Mouse (Mus musculus) embryonic facial prominence, embryonic 13.5 days (tissue): Measurements from ENCODE around the gene Tbcel. TPM values are rescaled to one million over a fixed set of nuclear protein-coding genes. Genes with fewer than 3 reads are reported as not detected.

ENCODE experiments used
- ATAC-seq: fragments of 200-750 bp; cut with Nextera tagmentation; 2 replicates; pipeline ENCODE4 v1.8.0; 2017; ENCODE audit warnings: low read depth; ENCODE audit not compliant: insufficient number of reproducible peaks, insufficient read depth, low FRiP score, low TSS enrichment
- H3K27ac ChIP-seq: fragments of 300-500 bp; sonication (generic); 2 replicates; pipeline ENCODE4 v1.5.1; 2015; ENCODE audit warnings: moderate library complexity, mild to moderate bottlenecking, inconsistent platforms
- H3K27me3 ChIP-seq: fragments of 300-500 bp; sonication (generic); 2 replicates; pipeline ENCODE4 v1.6.1; 2015; ENCODE audit warnings: mild to moderate bottlenecking, inconsistent platforms
- H3K36me3 ChIP-seq: fragments of 300-500 bp; sonication (generic); 2 replicates; pipeline ENCODE4 v1.6.1; 2015; ENCODE audit warnings: mild to moderate bottlenecking, inconsistent platforms
- H3K4me1 ChIP-seq: fragments of 300-500 bp; sonication (generic); 2 replicates; pipeline ENCODE4 v1.6.1; 2015; ENCODE audit warnings: inconsistent platforms
- H3K4me2 ChIP-seq: fragments of 300-500 bp; sonication (generic); 2 replicates; pipeline ENCODE4 v1.6.1; 2015; ENCODE audit warnings: moderate library complexity, mild to moderate bottlenecking, inconsistent platforms
- H3K4me3 ChIP-seq: fragments of 300-500 bp; sonication (generic); 2 replicates; pipeline ENCODE4 v1.5.1; 2015; ENCODE audit warnings: mild to moderate bottlenecking, inconsistent platforms
- H3K9ac ChIP-seq: fragments of 300-500 bp; sonication (generic); 2 replicates; pipeline ENCODE4 v1.6.1; 2015; ENCODE audit warnings: mild to moderate bottlenecking, inconsistent platforms
- H3K9me3 ChIP-seq: fragments of 300-500 bp; sonication (generic); 2 replicates; pipeline ENCODE4 v1.6.1; 2016; ENCODE audit warnings: inconsistent platforms
- WGBS: fragments of 180-500 bp; shearing (Covaris S2); methylation state at CpG from one replicate; pipeline ENCODE4 v1.1.7; 2015; ENCODE audit warnings: mixed read lengths; 5-methylcytosine and 5-hydroxymethylcytosine counted together
- polyA plus RNA-seq: library from polyadenylated mRNA; unstranded; fragments of >200 nt; fragmentation: Nextera tagmentation; extraction: Ambion mirVana; gene quantifications from 2 replicates; pipeline ENCODE4 v1.2.1, GENCODE M21; 2015

Tbcel gene
- polyA plus RNA-seq, 1 experiment from 2014 or later = 4.9 TPM

GRCm38 (mm10) chr9:42432155-42432554 is 75.5 kb downstream of the Tbcel start:
- Histone ChIP-seq H3K4me3 (no peak overlapping the region), H3K4me1 (no peaks in the 10 kb centered on the region), H3K9ac (no peak overlapping the region), H3K27me3 (no peaks in the 10 kb centered on the region), H3K9me3 (no peaks in the 10 kb centered on the region), H3K36me3 (peaks cover 64% of the 10 kb centered on the region), H3K27ac (no peak overlapping the region), H3K4me2 (no peak overlapping the region)
- 92% methylated on average over 2 of the region's 2 CpGs for WGBS
- no peak for ATAC-seq

GRCm38 (mm10) chr9:42431606-42432005 is 76.0 kb downstream of the Tbcel start:
- H3K4me1 ChIP-seq = no peaks in the 10 kb centered on the region
- H3K27me3 ChIP-seq = no peaks in the 10 kb centered on the region
- H3K36me3 ChIP-seq = peaks cover 64% of the 10 kb centered on the region
- H3K4me2 ChIP-seq = no peak overlapping the region
- ATAC-seq = no peak
- H3K27ac ChIP-seq = no peak overlapping the region
- H3K9me3 ChIP-seq = no peaks in the 10 kb centered on the region
- no peak overlapping the region for H3K4me3 ChIP-seq
- 90% methylated on average over 2 of the region's 2 CpGs for WGBS
- H3K9ac ChIP-seq = no peak overlapping the region

- H3K27ac ChIP-seq = no peak overlapping the region
- no peak for ATAC-seq
- 72% methylated on average over 12 of the region's 12 CpGs for WGBS
- no peak overlapping the region for H3K4me2 ChIP-seq
- no peaks in the 10 kb centered on the region for H3K27me3 ChIP-seq
- no peaks in the 10 kb centered on the region for H3K4me1 ChIP-seq
- H3K36me3 ChIP-seq = peaks cover 52% of the 10 kb centered on the region
- H3K9me3 ChIP-seq = no peaks in the 10 kb centered on the region
- no peak overlapping the region for H3K4me3 ChIP-seq
- no peak overlapping the region for H3K9ac ChIP-seq
Observed at GRCm38 (mm10) chr9:42428060-42428924, 79.3 kb downstream of the Tbcel start.

- ATAC-seq = no peak
- Histone ChIP-seq H3K27ac (no peak overlapping the region), H3K9me3 (no peaks in the 10 kb centered on the region), H3K4me1 (no peaks in the 10 kb centered on the region), H3K9ac (no peak overlapping the region), H3K36me3 (peaks cover 49% of the 10 kb centered on the region), H3K4me2 (no peak overlapping the region), H3K27me3 (no peaks in the 10 kb centered on the region), H3K4me3 (no peak overlapping the region)
- 53% methylated on average over 10 of the region's 10 CpGs for WGBS
Observed at GRCm38 (mm10) chr9:42426661-42427358, 80.8 kb downstream of the Tbcel start.

- H3K4me2 ChIP-seq = no peak overlapping the region
- no peaks in the 10 kb centered on the region for H3K27me3 ChIP-seq
- peaks cover 38% of the 10 kb centered on the region for H3K36me3 ChIP-seq
- ATAC-seq = no peak
- no peaks in the 10 kb centered on the region for H3K9me3 ChIP-seq
- no peak overlapping the region for H3K4me3 ChIP-seq
- no peak overlapping the region for H3K27ac ChIP-seq
- no peaks in the 10 kb centered on the region for H3K4me1 ChIP-seq
- 74% methylated on average over 2 of the region's 2 CpGs for WGBS
- no peak overlapping the region for H3K9ac ChIP-seq
Observed at GRCm38 (mm10) chr9:42423649-42424048, 84.0 kb downstream of the Tbcel start.

GRCm38 (mm10) chr9:42419687-42420086 is 87.9 kb downstream of the Tbcel start:
- no peaks in the 10 kb centered on the region for H3K9me3 ChIP-seq
- WGBS = 78% methylated on average over 2 of the region's 2 CpGs

GRCm38 (mm10) chr9:42418786-42419185 is 88.8 kb downstream of the Tbcel start:
- no peak overlapping the region for H3K4me2 ChIP-seq
- ATAC-seq = no peak
- 85% methylated on average over 5 of the region's 5 CpGs for WGBS
- no peak overlapping the region for H3K9ac ChIP-seq
- H3K4me1 ChIP-seq = peaks cover 24% of the 10 kb centered on the region
- H3K27me3 ChIP-seq = no peaks in the 10 kb centered on the region
- H3K27ac ChIP-seq = no peak overlapping the region
- H3K36me3 ChIP-seq = peaks cover 29% of the 10 kb centered on the region
- no peaks in the 10 kb centered on the region for H3K9me3 ChIP-seq
- H3K4me3 ChIP-seq = no peak overlapping the region

More at GRCm38 (mm10) chr9:42419687-42420086, 87.9 kb downstream of the Tbcel start:
- Histone ChIP-seq H3K4me1 (peaks cover 16% of the 10 kb centered on the region), H3K9ac (no peak overlapping the region), H3K4me2 (no peak overlapping the region), H3K27me3 (no peaks in the 10 kb centered on the region), H3K36me3 (peaks cover 30% of the 10 kb centered on the region), H3K4me3 (no peak overlapping the region), H3K27ac (no peak overlapping the region)
- ATAC-seq = no peak

- WGBS = 79% methylated on average over 12 of the region's 12 CpGs
- ATAC-seq = no peak
Observed at GRCm38 (mm10) chr9:42417352-42417952, 90.2 kb downstream of the Tbcel start.

GRCm38 (mm10) chr9:42415184-42415583 is 92.4 kb downstream of the Tbcel start:
- H3K4me3 ChIP-seq = no peak overlapping the region
- H3K9me3 ChIP-seq = no peaks in the 10 kb centered on the region
- 0 out of 2 replicates have a peak overlapping the region, but pooled peaks have one; percentile 5 for H3K27ac ChIP-seq
- WGBS = 13% methylated on average over 1 of the region's 1 CpGs
- peaks cover 37% of the 10 kb centered on the region for H3K4me1 ChIP-seq
- no peak for ATAC-seq
- H3K9ac ChIP-seq = no peak overlapping the region
- H3K4me2 ChIP-seq = no peak overlapping the region
- 0 out of 2 replicates have a peak, but pooled peaks cover 15% of the 10 kb centered on the region for H3K36me3 ChIP-seq
- no peaks in the 10 kb centered on the region for H3K27me3 ChIP-seq

More at GRCm38 (mm10) chr9:42417352-42417952, 90.2 kb downstream of the Tbcel start:
- no peak overlapping the region for H3K4me2 ChIP-seq
- H3K4me3 ChIP-seq = no peak overlapping the region
- H3K4me1 ChIP-seq = peaks cover 37% of the 10 kb centered on the region
- no peaks in the 10 kb centered on the region for H3K9me3 ChIP-seq
- peaks cover 33% of the 10 kb centered on the region for H3K36me3 ChIP-seq
- no peaks in the 10 kb centered on the region for H3K27me3 ChIP-seq
- no peak overlapping the region for H3K9ac ChIP-seq
- no peak overlapping the region for H3K27ac ChIP-seq

GRCm38 (mm10) chr9:42413345-42413744 is 94.3 kb downstream of the Tbcel start:
- H3K4me3 ChIP-seq = no peak overlapping the region
- H3K27me3 ChIP-seq = no peaks in the 10 kb centered on the region
- 65% methylated on average over 12 of the region's 12 CpGs for WGBS
- H3K4me1 ChIP-seq = peaks cover 37% of the 10 kb centered on the region
- H3K27ac ChIP-seq = peak overlapping the region; percentile 88
- no peaks in the 10 kb centered on the region for H3K9me3 ChIP-seq
- ATAC-seq = no peak
- H3K36me3 ChIP-seq = 0 out of 2 replicates have a peak, but pooled peaks cover 15% of the 10 kb centered on the region
- H3K9ac ChIP-seq = no peak overlapping the region
- H3K4me2 ChIP-seq = peak overlapping the region; percentile 11; the same call in 1 of the 2 replicates

GRCm38 (mm10) chr9:42411296-42411695 is 96.3 kb downstream of the Tbcel start:
- WGBS = 91% methylated on average over 6 of the region's 6 CpGs
- Histone ChIP-seq H3K4me3 (no peak overlapping the region), H3K27ac (no peak overlapping the region), H3K27me3 (no peaks in the 10 kb centered on the region), H3K4me2 (no peak overlapping the region), H3K4me1 (peaks cover 35% of the 10 kb centered on the region), H3K9me3 (no peaks in the 10 kb centered on the region), H3K36me3 (0 out of 2 replicates have a peak, but pooled peaks cover 10% of the 10 kb centered on the region), H3K9ac (no peak overlapping the region)
- ATAC-seq = no peak
